Mouse (Mus musculus): ENCODE measurements around the gene Naxd. TPM values are rescaled to one million over a fixed set of nuclear protein-coding genes. Genes with fewer than 3 reads are reported as not detected.

The Naxd gene
- polyA plus RNA-seq, 1 experiment: 3.1 TPM

GRCm38 (mm10) chr8:11469095-11469494, 28.2 kb upstream of the Naxd start:
- Histone ChIP-seq H3K36me3 (ENCODE audit: control insufficient read depth) (no peaks in the 10 kb centered on the region; the same call in 1 of the 2 replicates), H3K4me1 (ENCODE audit: control insufficient read depth) (no peaks in the 10 kb centered on the region), H3K4me3 (replicated peaks) (no peak overlapping the region), H3K9me3 (ENCODE audit: control insufficient read depth, low read length) (peaks cover 4% of the 10 kb centered on the region), H3K27me3 (ENCODE audit: control insufficient read depth) (peaks cover 10% of the 10 kb centered on the region)
- no peak for TF ChIP-seq GATA1 (IDR thresholded peaks at IDR 0.05; ENCODE audit: low read length)
- TF ChIP-seq TAL1 (IDR thresholded peaks at IDR 0.05; ENCODE audit: low read length): no peak

GRCm38 (mm10) chr8:11470694-11471093, 26.6 kb upstream of the Naxd start:
- Histone ChIP-seq H3K36me3 (ENCODE audit: control insufficient read depth) (no peaks in the 10 kb centered on the region; the same call in 1 of the 2 replicates), H3K9me3 (ENCODE audit: control insufficient read depth, low read length) (peaks cover 4% of the 10 kb centered on the region), H3K27me3 (ENCODE audit: control insufficient read depth) (peaks cover 26% of the 10 kb centered on the region), H3K4me3 (replicated peaks) (no peak overlapping the region), H3K4me1 (ENCODE audit: control insufficient read depth) (no peaks in the 10 kb centered on the region)
- TF ChIP-seq GATA1 (IDR thresholded peaks at IDR 0.05; ENCODE audit: low read length) (no peak), TAL1 (IDR thresholded peaks at IDR 0.05; ENCODE audit: low read length) (no peak)

GRCm38 (mm10) chr8:11471309-11471708, 26.0 kb upstream of the Naxd start:
- peaks cover 32% of the 10 kb centered on the region for H3K27me3 ChIP-seq (ENCODE audit: control insufficient read depth)
- H3K9me3 ChIP-seq (ENCODE audit: control insufficient read depth, low read length): peaks cover 4% of the 10 kb centered on the region
- TF ChIP-seq TAL1 (IDR thresholded peaks at IDR 0.05; ENCODE audit: low read length) (no peak), GATA1 (IDR thresholded peaks at IDR 0.05; ENCODE audit: low read length) (no peak)
- H3K4me3 ChIP-seq (replicated peaks): no peak overlapping the region
- no peaks in the 10 kb centered on the region; the same call in 1 of the 2 replicates for H3K36me3 ChIP-seq (ENCODE audit: control insufficient read depth)
- no peaks in the 10 kb centered on the region for H3K4me1 ChIP-seq (ENCODE audit: control insufficient read depth)

GRCm38 (mm10) chr8:11473072-11473471, 24.2 kb upstream of the Naxd start:
- no peaks in the 10 kb centered on the region; the same call in 1 of the 2 replicates for H3K36me3 ChIP-seq (ENCODE audit: control insufficient read depth)
- H3K27me3 ChIP-seq (ENCODE audit: control insufficient read depth): peaks cover 50% of the 10 kb centered on the region
- H3K4me3 ChIP-seq (replicated peaks): no peak overlapping the region
- no peaks in the 10 kb centered on the region; the same call in 1 of the 2 replicates for H3K9me3 ChIP-seq (ENCODE audit: control insufficient read depth, low read length)
- TF ChIP-seq TAL1 (IDR thresholded peaks at IDR 0.05; ENCODE audit: low read length) (no peak), GATA1 (IDR thresholded peaks at IDR 0.05; ENCODE audit: low read length) (no peak)
- no peaks in the 10 kb centered on the region for H3K4me1 ChIP-seq (ENCODE audit: control insufficient read depth)

GRCm38 (mm10) chr8:11475397-11475796, 21.9 kb upstream of the Naxd start:
- H3K36me3 ChIP-seq (ENCODE audit: control insufficient read depth): no peaks in the 10 kb centered on the region
- no peak overlapping the region for H3K4me3 ChIP-seq (replicated peaks)
- no peaks in the 10 kb centered on the region; the same call in 1 of the 2 replicates for H3K9me3 ChIP-seq (ENCODE audit: control insufficient read depth, low read length)
- peaks cover 73% of the 10 kb centered on the region for H3K27me3 ChIP-seq (ENCODE audit: control insufficient read depth)
- peaks cover 4% of the 10 kb centered on the region for H3K4me1 ChIP-seq (ENCODE audit: control insufficient read depth)
- no peak for TF ChIP-seq TAL1 (IDR thresholded peaks at IDR 0.05; ENCODE audit: low read length)

GRCm38 (mm10) chr8:11475876-11476275, 21.4 kb upstream of the Naxd start:
- no peaks in the 10 kb centered on the region; the same call in 1 of the 2 replicates for H3K9me3 ChIP-seq (ENCODE audit: control insufficient read depth, low read length)
- no peak for TF ChIP-seq TAL1 (IDR thresholded peaks at IDR 0.05; ENCODE audit: low read length)
- no peak for TF ChIP-seq GATA1 (IDR thresholded peaks at IDR 0.05; ENCODE audit: low read length)
- no peaks in the 10 kb centered on the region for H3K36me3 ChIP-seq (ENCODE audit: control insufficient read depth)
- peaks cover 78% of the 10 kb centered on the region for H3K27me3 ChIP-seq (ENCODE audit: control insufficient read depth)
- H3K4me3 ChIP-seq (replicated peaks): no peak overlapping the region
- H3K4me1 ChIP-seq (ENCODE audit: control insufficient read depth): peaks cover 4% of the 10 kb centered on the region

GRCm38 (mm10) chr8:11476338-11477177, 20.7 kb upstream of the Naxd start:
- Histone ChIP-seq H3K4me3 (replicated peaks) (peak overlapping the region; percentile 18), H3K27me3 (ENCODE audit: control insufficient read depth) (peaks cover 83% of the 10 kb centered on the region), H3K36me3 (ENCODE audit: control insufficient read depth) (no peaks in the 10 kb centered on the region), H3K9me3 (ENCODE audit: control insufficient read depth, low read length) (no peaks in the 10 kb centered on the region; the same call in 1 of the 2 replicates), H3K4me1 (ENCODE audit: control insufficient read depth) (peaks cover 4% of the 10 kb centered on the region)
- TF ChIP-seq TAL1 (IDR thresholded peaks at IDR 0.05; ENCODE audit: low read length): no peak
- TF ChIP-seq GATA1 (IDR thresholded peaks at IDR 0.05; ENCODE audit: low read length): no peak

- Histone ChIP-seq H3K27me3 (ENCODE audit: control insufficient read depth) (peaks cover 89% of the 10 kb centered on the region), H3K4me3 (replicated peaks) (peak overlapping the region; percentile 18), H3K36me3 (ENCODE audit: control insufficient read depth) (no peaks in the 10 kb centered on the region), H3K9me3 (ENCODE audit: control insufficient read depth, low read length) (no peaks in the 10 kb centered on the region; the same call in 1 of the 2 replicates), H3K4me1 (ENCODE audit: control insufficient read depth) (peaks cover 4% of the 10 kb centered on the region)
- TF ChIP-seq TAL1 (IDR thresholded peaks at IDR 0.05; ENCODE audit: low read length) (no peak), GATA1 (IDR thresholded peaks at IDR 0.05; ENCODE audit: low read length) (no peak)
Observed at GRCm38 (mm10) chr8:11477178-11477553, 20.1 kb upstream of the Naxd start.

Measured in erythroblast, embryonic 14.5 days (primary cell).